Mouse (Mus musculus): ENCODE measurements at regions not wholly inside any gene's neighbourhood (a gene's known extent, or its start where the extent isn't known, plus 50 kb on each side); places are given as distances from the start of the nearest gene placed in this dataset.
"Not testable (repeated sequence)": the region's sequence is repeated elsewhere in the genome, so short reads cannot be mapped to it uniquely, and the experiment has no call there.

DNA sequence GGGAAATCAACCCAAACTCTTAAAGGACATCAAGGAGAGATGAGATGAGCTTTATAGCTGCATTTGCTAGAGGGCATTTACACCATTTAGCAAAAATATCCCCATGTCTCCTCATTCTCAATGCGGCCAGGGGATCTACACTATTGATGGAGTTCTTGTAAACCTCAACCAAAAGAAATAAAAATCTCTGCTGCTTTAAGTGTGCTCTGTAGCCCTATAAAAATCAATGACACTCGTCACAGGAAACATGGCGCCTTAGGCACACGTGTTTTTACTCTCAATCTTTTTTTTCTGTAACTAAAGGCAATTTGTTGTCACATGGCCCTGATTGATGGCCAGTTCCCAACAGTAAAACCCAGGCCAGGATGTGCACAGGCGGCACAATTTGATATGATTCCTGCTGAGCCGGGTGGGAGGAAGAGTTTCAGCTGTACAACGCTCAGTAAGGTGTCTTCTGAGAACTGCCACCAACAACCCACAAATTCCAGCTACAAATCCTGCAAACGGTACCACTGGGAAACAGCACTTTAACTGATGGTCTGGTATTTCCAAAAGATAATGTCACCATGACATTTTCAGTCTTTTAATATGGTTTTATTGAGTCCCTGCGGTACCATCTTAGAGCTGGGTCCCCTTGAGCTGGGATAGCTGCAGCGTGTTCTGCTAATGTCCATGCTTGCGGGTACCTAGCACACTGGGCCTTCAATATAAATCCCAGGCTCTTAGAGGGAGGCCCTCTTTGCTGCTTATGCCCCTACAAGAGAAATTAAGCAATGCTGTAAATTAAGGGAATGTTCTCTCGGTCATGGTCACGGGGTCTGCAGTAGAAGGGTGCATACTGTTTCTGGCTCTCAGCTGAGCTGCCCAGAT lies 78.8 kb downstream of the Tpbg start:
- no peak for DNase-seq (ENCODE audit: low read depth, low spot score)

GRCm38 (mm10) chr9:85925259-85925658 lies 83.1 kb downstream of the Tpbg start:
- no peak for DNase-seq (ENCODE audit: low read depth, low spot score)

GRCm38 (mm10) chr9:85932209-85932608 lies 90.0 kb downstream of the Tpbg start:
- no peak for DNase-seq (ENCODE audit: low read depth, low spot score)

DNA sequence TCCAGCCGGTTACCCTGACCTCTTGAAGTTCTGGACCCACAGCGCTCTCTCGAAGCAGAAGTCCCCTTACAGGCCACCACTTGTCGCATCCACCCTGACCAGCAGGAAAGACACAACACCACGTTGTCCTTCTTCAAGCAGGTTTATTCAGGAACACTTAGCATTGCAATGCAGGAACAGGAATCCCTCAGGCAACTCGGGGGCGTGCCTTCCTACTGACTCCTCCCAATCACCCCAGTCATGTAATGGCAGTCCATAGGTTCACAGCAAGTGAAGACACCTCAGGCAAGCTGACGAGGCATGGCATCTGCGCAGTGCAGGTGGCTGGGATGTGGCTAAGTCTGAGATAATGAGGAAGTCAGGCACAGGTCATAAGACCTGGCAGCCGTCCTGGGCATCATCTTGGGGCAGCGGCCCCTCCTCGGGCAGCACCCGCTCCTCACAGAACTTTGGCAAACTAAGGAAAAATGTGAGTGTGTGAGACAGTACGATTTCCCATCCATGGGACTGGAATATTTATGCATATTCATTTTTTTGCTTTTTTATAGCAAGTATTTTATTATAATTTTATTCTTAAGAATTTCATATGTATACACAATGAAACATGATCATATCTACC lies 101.0 kb downstream of the Tpbg start:
- DNase-seq (ENCODE audit: low read depth, low spot score) = not testable (repeated sequence)

DNA sequence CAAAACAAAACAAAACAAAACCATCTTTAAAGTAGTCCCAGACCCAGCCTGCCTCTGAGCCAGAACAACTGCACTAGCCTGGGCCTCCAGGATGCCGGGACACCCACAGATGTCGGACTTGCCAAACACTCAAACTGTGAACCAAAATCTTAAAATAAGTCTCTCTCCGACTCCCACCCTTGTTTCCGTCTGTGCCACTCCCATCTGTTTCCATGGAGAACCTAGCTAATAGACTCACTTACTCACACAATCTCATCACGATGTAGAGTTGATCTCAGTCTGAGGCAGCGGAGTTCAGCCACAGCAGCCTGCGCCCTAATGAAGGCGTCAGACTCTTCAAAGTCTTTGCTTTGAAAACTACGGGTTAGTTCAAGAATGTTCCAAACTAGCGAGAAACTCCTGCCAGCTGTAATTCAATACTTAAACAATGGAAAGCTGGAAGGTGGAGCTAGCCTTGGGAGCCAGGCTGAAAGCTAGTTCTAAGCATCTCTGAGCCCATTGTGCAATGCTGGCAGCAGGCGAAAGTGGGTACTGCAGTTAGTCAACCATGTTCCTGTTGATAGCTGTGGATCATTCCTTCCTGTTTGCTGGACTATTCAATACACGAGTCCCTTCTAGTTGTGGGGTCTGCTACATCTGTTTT lies 106.4 kb downstream of the Tpbg start:
- DNase-seq (ENCODE audit: low read depth, low spot score) = no peak

DNA sequence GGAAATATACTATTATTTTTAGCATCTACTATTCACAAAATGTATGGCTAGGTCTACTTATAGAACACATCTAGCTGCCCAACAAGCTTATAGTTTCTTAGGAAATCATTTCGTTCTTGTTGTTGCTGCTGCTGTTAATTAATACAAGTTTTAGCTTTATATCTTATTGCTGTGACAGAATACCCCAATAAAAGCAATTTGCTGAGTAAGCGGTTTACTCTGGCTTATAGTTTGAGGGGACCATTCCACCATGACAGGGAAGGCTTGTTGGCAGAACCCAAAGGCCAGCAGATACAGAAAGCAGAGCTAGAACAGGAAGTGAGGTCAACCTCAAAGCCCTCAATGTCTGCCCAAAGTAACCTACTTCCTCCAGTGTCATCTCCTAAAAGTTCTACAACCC lies 109.6 kb downstream of the Tpbg start:
- DNase-seq (ENCODE audit: low read depth, low spot score) = no peak

GRCm38 (mm10) chr9:85970076-85970475 lies 127.9 kb downstream of the Tpbg start:
- no peak for DNase-seq (ENCODE audit: low read depth, low spot score)

DNA sequence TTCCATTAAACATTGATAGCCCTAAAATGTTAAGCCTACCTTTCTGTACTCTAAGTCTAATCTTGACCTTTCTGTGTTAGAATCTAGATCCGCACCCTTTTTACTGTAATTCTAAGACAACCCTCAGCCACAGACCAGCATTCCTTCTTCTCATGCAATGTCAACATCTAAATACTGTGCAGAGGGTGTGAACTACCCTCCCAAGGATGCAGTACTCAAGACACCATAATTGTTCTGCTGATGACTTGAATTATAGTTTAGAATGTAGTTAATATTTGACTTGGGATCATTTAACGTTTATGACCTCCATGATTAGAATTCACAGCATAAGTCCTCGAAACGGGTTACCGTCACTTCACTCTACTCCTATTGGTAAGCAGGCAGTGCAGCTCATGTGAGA lies 139.2 kb downstream of the Tpbg start:
- no peak for DNase-seq (ENCODE audit: low read depth, low spot score)

DNA sequence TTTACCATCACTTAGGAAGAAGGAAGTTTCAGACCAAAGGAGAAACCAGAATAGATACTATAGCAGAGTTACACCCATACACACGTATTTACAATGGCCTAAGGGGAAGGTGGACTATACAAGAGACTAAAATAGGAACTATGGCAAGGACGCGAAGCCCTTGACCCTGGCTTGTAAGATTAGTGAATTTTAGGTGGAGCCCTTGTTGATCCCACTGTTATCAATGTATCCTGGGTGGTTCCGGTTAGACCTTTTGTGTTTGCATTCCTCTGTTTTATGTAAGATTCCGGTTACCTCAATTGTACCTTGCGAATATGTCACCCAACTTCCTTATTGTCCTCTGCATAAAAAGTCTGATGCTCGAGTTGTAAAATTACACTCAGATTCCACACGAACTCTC lies 141.3 kb downstream of the Tpbg start:
- DNase-seq (ENCODE audit: low read depth, low spot score) = not testable (repeated sequence)

- no peak for DNase-seq (ENCODE audit: low read depth, low spot score)
These were observed 143.5 kb downstream of the Tpbg start for GRCm38 (mm10) chr9:85985671-85986070.

DNA sequence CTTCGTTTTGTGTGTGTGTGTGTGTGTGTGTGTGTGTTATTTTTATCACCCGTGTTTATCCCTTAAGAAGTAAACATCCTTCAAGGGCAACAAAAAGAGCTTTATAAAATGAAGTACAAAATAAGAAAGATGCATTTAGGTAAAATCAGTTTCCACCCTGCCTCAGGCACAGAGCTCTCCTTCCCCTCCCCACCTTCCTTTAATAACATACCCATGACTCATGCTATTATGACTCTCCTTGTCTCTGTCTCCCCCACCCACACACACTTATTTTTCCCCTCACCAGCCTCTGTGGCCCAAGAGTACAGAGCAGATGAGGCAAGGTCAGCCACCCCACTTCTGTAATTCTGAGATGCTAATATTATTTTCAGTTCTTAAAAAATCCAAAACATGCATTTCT lies 144.0 kb downstream of the Tpbg start:
- DNase-seq (ENCODE audit: low read depth, low spot score) = no peak

- no peak for DNase-seq (ENCODE audit: low read depth, low spot score)
These were observed 160.8 kb downstream of the Tpbg start for GRCm38 (mm10) chr9:86002996-86003395.

DNA sequence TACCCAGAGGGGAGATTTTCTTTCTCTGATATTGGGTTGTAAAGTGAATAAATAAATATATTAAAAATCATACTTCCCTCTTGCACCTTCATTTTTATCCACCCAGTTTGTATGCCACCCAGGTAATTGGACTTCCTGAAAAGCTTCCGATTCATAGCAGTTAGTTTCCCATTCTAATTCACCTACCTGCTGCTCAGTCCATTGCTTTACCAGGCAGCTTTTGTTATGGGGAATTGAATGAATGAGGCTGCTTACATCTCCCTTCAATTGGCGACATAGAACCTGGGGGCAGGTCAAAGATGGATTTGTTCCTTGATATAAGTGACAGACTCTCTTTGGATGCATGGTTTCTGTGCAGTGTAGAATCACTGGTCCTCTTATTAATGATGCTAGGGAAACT lies 169.5 kb downstream of the Tpbg start:
- DNase-seq (ENCODE audit: low read depth, low spot score) = no peak

DNA sequence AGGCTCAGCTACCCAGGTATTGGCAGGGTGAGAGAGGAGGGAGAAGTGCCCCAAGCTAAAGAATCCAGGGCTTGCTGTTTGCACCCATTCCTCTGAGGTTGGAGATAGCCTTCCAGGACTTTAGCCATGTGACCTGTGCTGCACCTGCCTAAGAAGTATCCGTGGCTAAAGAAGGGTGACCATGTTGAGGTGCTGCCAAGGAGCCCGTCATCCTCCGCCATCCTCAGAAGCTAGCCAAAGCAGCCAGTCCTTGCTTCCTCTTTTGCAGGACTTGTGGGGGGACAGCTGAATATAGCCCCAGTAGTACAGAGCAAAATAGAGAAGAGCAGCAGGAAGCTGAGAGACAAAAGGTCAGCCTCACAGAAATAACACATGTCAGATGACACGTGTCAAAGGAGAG lies 173.7 kb downstream of the Tpbg start:
- no peak for DNase-seq (ENCODE audit: low read depth, low spot score)

- DNase-seq (ENCODE audit: low read depth, low spot score) = no peak
These were observed 178.0 kb downstream of the Tpbg start for GRCm38 (mm10) chr9:86020133-86020532.

GRCm38 (mm10) chr9:86020765-86021164 lies 178.6 kb downstream of the Tpbg start:
- DNase-seq (ENCODE audit: low read depth, low spot score) = peak; percentile 22

GRCm38 (mm10) chr9:86030738-86031137 lies 188.6 kb downstream of the Tpbg start:
- DNase-seq (ENCODE audit: low read depth, low spot score) = no peak

GRCm38 (mm10) chr9:86044098-86044497 lies 201.9 kb downstream of the Tpbg start:
- DNase-seq (ENCODE audit: low read depth, low spot score) = no peak

- DNase-seq (ENCODE audit: low read depth, low spot score) = peak; percentile 18
These were observed 215.9 kb downstream of the Tpbg start for GRCm38 (mm10) chr9:86058116-86058515.

- DNase-seq (ENCODE audit: low read depth, low spot score) = no peak
These were observed 217.9 kb downstream of the Tpbg start for GRCm38 (mm10) chr9:86060049-86060448.

GRCm38 (mm10) chr9:86061230-86061629 lies 219.1 kb downstream of the Tpbg start:
- no peak for DNase-seq (ENCODE audit: low read depth, low spot score)

DNA sequence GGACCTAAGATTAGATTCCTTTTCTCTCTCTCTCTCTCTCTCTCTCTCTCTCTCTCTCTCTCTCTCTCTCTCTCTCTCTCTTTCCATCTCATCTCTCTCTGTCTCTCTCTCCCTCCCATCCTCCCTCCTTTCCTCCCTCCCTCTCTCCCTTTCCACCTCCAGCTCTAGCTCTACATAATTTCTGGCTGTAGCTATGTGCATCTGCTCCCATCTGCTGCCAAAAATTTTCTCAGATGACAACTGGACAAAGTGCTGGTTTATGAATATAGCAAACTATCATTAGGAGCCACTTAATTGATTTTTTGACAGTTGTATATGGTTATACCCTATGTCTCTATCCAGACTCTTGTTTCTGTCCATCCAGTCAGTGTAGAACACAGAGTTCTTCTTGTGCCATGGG lies 237.1 kb downstream of the Tpbg start:
- DNase-seq (ENCODE audit: low read depth, low spot score) = no peak

DNA sequence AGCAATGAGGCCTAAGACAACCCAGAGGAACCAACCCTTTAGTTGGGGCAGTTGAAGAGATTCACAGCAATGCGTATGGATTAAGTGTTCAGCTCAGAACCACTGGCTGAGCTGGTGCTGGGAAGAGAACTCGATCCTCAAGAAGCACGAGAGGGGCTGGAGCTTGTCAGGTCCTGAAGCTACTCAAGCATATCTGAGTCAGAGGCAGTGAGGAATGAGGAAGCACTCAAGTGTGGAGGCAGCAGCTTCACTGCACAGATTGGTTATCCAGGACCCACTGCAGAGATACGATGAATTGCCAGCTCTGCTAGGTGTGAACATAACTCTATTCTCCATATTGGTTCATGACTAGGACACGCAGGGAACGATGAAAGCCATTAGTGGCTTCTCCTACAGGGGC lies 239.7 kb downstream of the Tpbg start:
- no peak for DNase-seq (ENCODE audit: low read depth, low spot score)
